Mouse (Mus musculus): ENCODE data around the gene Hoxb8.

Hoxb8 gene

GRCm38 (mm10) chr11:96268031-96268745, 13.5 kb upstream of the Hoxb8 start:
- no peak for DNase-seq (ENCODE audit: low spot score in 2 of 2)

- no peak for DNase-seq (ENCODE audit: low spot score in 2 of 2)
These were observed 11.8 kb upstream of the Hoxb8 start for GRCm38 (mm10) chr11:96269869-96270268.

GRCm38 (mm10) chr11:96270996-96271540, 10.6 kb upstream of the Hoxb8 start, which contains the start of gene Hoxb9:
Gene Hoxb9 (plus strand): TSS chr11:96271457.
- no peak for DNase-seq (ENCODE audit: low spot score in 2 of 2)

- DNase-seq (ENCODE audit: low spot score in 2 of 2) = no peak
These were observed 10.1 kb upstream of the Hoxb8 start for GRCm38 (mm10) chr11:96271541-96272011.

GRCm38 (mm10) chr11:96272024-96272921, 9.4 kb upstream of the Hoxb8 start:
- DNase-seq (ENCODE audit: low spot score in 2 of 2) = no peak

- DNase-seq (ENCODE audit: low spot score in 2 of 2) = no peak
These were observed 7.3 kb upstream of the Hoxb8 start for GRCm38 (mm10) chr11:96274428-96274827.

GRCm38 (mm10) chr11:96275896-96276295, 5.8 kb upstream of the Hoxb8 start:
- no peak for DNase-seq (ENCODE audit: low spot score in 2 of 2)

GRCm38 (mm10) chr11:96277151-96278044, 4.3 kb upstream of the Hoxb8 start:
- no peak for DNase-seq (ENCODE audit: low spot score in 2 of 2)

GRCm38 (mm10) chr11:96278324-96278723, 3.4 kb upstream of the Hoxb8 start:
- no peak for DNase-seq (ENCODE audit: low spot score in 2 of 2)

- peak; percentile 51 to 56 for DNase-seq (ENCODE audit: low spot score in 2 of 2)
These were observed 2.9 kb upstream of the Hoxb8 start for GRCm38 (mm10) chr11:96278773-96279172.

- no peak for DNase-seq (ENCODE audit: low spot score in 2 of 2)
These were observed 2.1 kb upstream of the Hoxb8 start for GRCm38 (mm10) chr11:96279421-96280233.

GRCm38 (mm10) chr11:96280399-96281378, 1.0 kb upstream of the Hoxb8 start:
- DNase-seq (ENCODE audit: low spot score in 2 of 2) = no peak

GRCm38 (mm10) chr11:96281396-96281795, 309 bp upstream of the Hoxb8 start:
- no peak for DNase-seq (ENCODE audit: low spot score in 2 of 2)

GRCm38 (mm10) chr11:96282795-96283430, 1.2 kb downstream of the Hoxb8 start:
- DNase-seq (ENCODE audit: low spot score in 2 of 2) = no peak

GRCm38 (mm10) chr11:96284041-96284749, 2.5 kb downstream of the Hoxb8 start:
- no peak for DNase-seq (ENCODE audit: low spot score in 2 of 2)

- no peak for DNase-seq (ENCODE audit: low spot score in 2 of 2)
These were observed 3.3 kb downstream of the Hoxb8 start for GRCm38 (mm10) chr11:96284774-96285734.

All from spleen, postnatal 36 days (tissue).